Mouse (Mus musculus) limb, embryonic 11.5 days (tissue): ENCODE results near the gene Ralgds. TPM values are rescaled to one million over a fixed set of nuclear protein-coding genes. Genes with fewer than 3 reads are reported as not detected.

Experiments
- ATAC-seq: fragments of 200-750 bp; cut with Nextera tagmentation; 2 replicates; pipeline ENCODE4 v1.8.0; 2017; ENCODE audit warnings: low read depth; ENCODE audit not compliant: insufficient number of reproducible peaks, low FRiP score, low TSS enrichment
- DNase-seq: peaks from one replicate; pipeline ENCODE4 v3.0.0-alpha.2; 2015; ENCODE audit warnings: low spot score
- H3K27ac ChIP-seq: fragments of 300-500 bp; sonication (generic); replicated peaks from 2 replicates; pipeline ENCODE4 v1.5.1; 2014; ENCODE audit warnings: low read depth, mild to moderate bottlenecking, low read length
- H3K27me3 ChIP-seq: fragments of 300-500 bp; sonication (generic); 2 replicates; pipeline ENCODE4 v1.6.1; 2014; ENCODE audit warnings: mild to moderate bottlenecking, low read length, mixed read lengths; ENCODE audit not compliant: control insufficient read depth, insufficient read depth
- H3K36me3 ChIP-seq: fragments of 300-500 bp; sonication (generic); 2 replicates; pipeline ENCODE4 v1.6.1; 2014; ENCODE audit warnings: mild to moderate bottlenecking, low read length, moderate library complexity, mixed read lengths; ENCODE audit not compliant: control insufficient read depth, insufficient read depth
- H3K4me1 ChIP-seq: fragments of 300-500 bp; sonication (generic); 2 replicates; pipeline ENCODE4 v1.6.1; 2014; ENCODE audit warnings: low read length, mixed read lengths; ENCODE audit not compliant: control insufficient read depth, insufficient read depth
- H3K4me2 ChIP-seq: fragments of 300-500 bp; sonication (generic); 2 replicates; pipeline ENCODE4 v1.6.1; 2014; ENCODE audit warnings: low read depth, mild to moderate bottlenecking, moderate library complexity; ENCODE audit not compliant: severe bottlenecking
- H3K4me3 ChIP-seq: fragments of 300-500 bp; sonication (generic); 2 replicates; pipeline ENCODE4 v1.5.1; 2014; ENCODE audit warnings: low read depth, low read length
- H3K9ac ChIP-seq: fragments of 300-500 bp; sonication (generic); 2 replicates; pipeline ENCODE4 v1.6.1; 2014; ENCODE audit warnings: mild to moderate bottlenecking, low read length
- H3K9me3 ChIP-seq: fragments of 300-500 bp; sonication (generic); 2 replicates; pipeline ENCODE4 v1.6.1; 2016; ENCODE audit warnings: low read length; ENCODE audit not compliant: control insufficient read depth
- WGBS: fragments of 180-500 bp; shearing (Covaris S2); extraction: QIAGEN DNeasy Blood & Tissue Kit; methylation state at CpG from one replicate; pipeline ENCODE4 v1.1.7; 2014; 5-methylcytosine and 5-hydroxymethylcytosine counted together
- polyA plus RNA-seq: library from polyadenylated mRNA; unstranded; fragments of >200 nt; fragmentation: Nextera tagmentation; extraction: Ambion mirVana; gene quantifications from 2 replicates; pipeline ENCODE4 v1.2.1, GENCODE M21; 2014

The Ralgds gene
- polyA plus RNA-seq: 37.3 and 43.1 TPM in 2 replicates

GRCm38 (mm10) chr2:28512798-28513401 is at the start of gene Ralgds:
Gene Ralgds (plus strand): TSS chr2:28513125.
- H3K27me3 ChIP-seq: no peaks in the 10 kb centered on the region
- ATAC-seq (peak; percentile 61), DNase-seq (peak; percentile 83)
- H3K9ac ChIP-seq: peak within 1 kb of the TSS; percentile 90
- 0 out of 2 replicates have a peak within 1 kb of the TSS, but pooled peaks have one; percentile 24 for H3K27ac ChIP-seq
- H3K4me3 ChIP-seq: peak within 1 kb of the TSS; percentile 68
- peaks cover 3% of the 10 kb centered on the region; the same call in 1 of the 2 replicates for H3K4me1 ChIP-seq
- no peaks in the 10 kb centered on the region for H3K36me3 ChIP-seq
- WGBS: 1% methylated on average over 51 of the region's 71 CpGs
- peak within 1 kb of the TSS; percentile 92 for H3K4me2 ChIP-seq
- H3K9me3 ChIP-seq: no peaks in the 10 kb centered on the region

- DNase-seq (peak; percentile 82), ATAC-seq (no peak)
- H3K4me1 ChIP-seq: peaks cover 2% of the 10 kb centered on the region
- WGBS: 43% methylated on average over 3 of the region's 3 CpGs
- H3K27me3 ChIP-seq: no peaks in the 10 kb centered on the region
- H3K4me3 ChIP-seq: no peak overlapping the region
- H3K9ac ChIP-seq: no peak overlapping the region
- H3K4me2 ChIP-seq: no peak overlapping the region
- no peaks in the 10 kb centered on the region for H3K9me3 ChIP-seq
- no peaks in the 10 kb centered on the region; the same call in 1 of the 2 replicates for H3K36me3 ChIP-seq
- H3K27ac ChIP-seq: no peak overlapping the region
These were observed 49.0 kb upstream of the Ralgds start for GRCm38 (mm10) chr2:28463919-28464318.

GRCm38 (mm10) chr2:28464919-28465318 is 48.0 kb upstream of the Ralgds start:
- Histone ChIP-seq H3K27ac (no peak overlapping the region), H3K9me3 (no peaks in the 10 kb centered on the region), H3K9ac (no peak overlapping the region), H3K4me1 (peaks cover 2% of the 10 kb centered on the region), H3K4me3 (no peak overlapping the region), H3K27me3 (no peaks in the 10 kb centered on the region), H3K4me2 (no peak overlapping the region), H3K36me3 (peaks cover 8% of the 10 kb centered on the region)
- ATAC-seq (no peak), DNase-seq (no peak)
- 85% methylated on average over 9 of the region's 9 CpGs for WGBS

GRCm38 (mm10) chr2:28465836-28466518 is 46.9 kb upstream of the Ralgds start, which contains the start of gene 1700007K13Rik:
Gene 1700007K13Rik (minus strand): TSS chr2:28466332.
- H3K9ac ChIP-seq: peak within 1 kb of the TSS; percentile 13; the same call in 1 of the 2 replicates
- DNase-seq: peak; percentile 82

GRCm38 (mm10) chr2:28467860-28468485 is 45.0 kb upstream of the Ralgds start, which contains the start of gene Mrps2:
Gene Mrps2 (plus strand): TSS chr2:28468066.
- H3K4me3 ChIP-seq: peak within 1 kb of the TSS; percentile 61
- peak; percentile 78; the same call in 1 of the 2 replicates for ATAC-seq
- H3K4me1 ChIP-seq: peaks cover 2% of the 10 kb centered on the region
- H3K36me3 ChIP-seq: peaks cover 12% of the 10 kb centered on the region
- WGBS: under 1% methylated on average over 52 of the region's 52 CpGs
- H3K27me3 ChIP-seq: no peaks in the 10 kb centered on the region
- peak; percentile 92 for DNase-seq
- H3K27ac ChIP-seq: no peak within 1 kb of the TSS
- H3K9ac ChIP-seq: peak within 1 kb of the TSS; percentile 73
- no peaks in the 10 kb centered on the region for H3K9me3 ChIP-seq
- peak within 1 kb of the TSS; percentile 76 for H3K4me2 ChIP-seq

More at GRCm38 (mm10) chr2:28465836-28466518, 46.9 kb upstream of the Ralgds start, which contains the start of gene 1700007K13Rik:
- ATAC-seq: peak; percentile 45; the same call in 1 of the 2 replicates
- Histone ChIP-seq H3K4me3 (peak within 1 kb of the TSS; percentile 27), H3K36me3 (peaks cover 12% of the 10 kb centered on the region), H3K4me1 (peaks cover 2% of the 10 kb centered on the region), H3K27ac (no peak within 1 kb of the TSS), H3K27me3 (no peaks in the 10 kb centered on the region), H3K9me3 (no peaks in the 10 kb centered on the region), H3K4me2 (peak within 1 kb of the TSS; percentile 62)
- WGBS: 3% methylated on average over 25 of the region's 25 CpGs

- no peaks in the 10 kb centered on the region for H3K27me3 ChIP-seq
- no peak overlapping the region for H3K27ac ChIP-seq
- H3K9me3 ChIP-seq: no peaks in the 10 kb centered on the region
- peak overlapping the region; percentile 76 for H3K4me2 ChIP-seq
- ATAC-seq (no peak), DNase-seq (no peak)
- peak overlapping the region; percentile 73 for H3K9ac ChIP-seq
- 57% methylated on average over 18 of the region's 18 CpGs for WGBS
- H3K36me3 ChIP-seq: peaks cover 12% of the 10 kb centered on the region
- H3K4me3 ChIP-seq: peak overlapping the region; percentile 61
- H3K4me1 ChIP-seq: peaks cover 2% of the 10 kb centered on the region
These were observed 44.3 kb upstream of the Ralgds start for GRCm38 (mm10) chr2:28468486-28469225.

- no peak overlapping the region for H3K4me3 ChIP-seq
- H3K27ac ChIP-seq: no peak overlapping the region
- H3K4me1 ChIP-seq: peaks cover 2% of the 10 kb centered on the region
- H3K4me2 ChIP-seq: no peak overlapping the region
- WGBS: 97% methylated on average over 14 of the region's 14 CpGs
- DNase-seq (no peak), ATAC-seq (no peak)
- no peak overlapping the region for H3K9ac ChIP-seq
- no peaks in the 10 kb centered on the region for H3K27me3 ChIP-seq
- no peaks in the 10 kb centered on the region for H3K9me3 ChIP-seq
- peaks cover 12% of the 10 kb centered on the region for H3K36me3 ChIP-seq
These were observed 43.5 kb upstream of the Ralgds start for GRCm38 (mm10) chr2:28469461-28469860.

GRCm38 (mm10) chr2:28470591-28470990 is 42.3 kb upstream of the Ralgds start:
- WGBS: 89% methylated on average over 2 of the region's 2 CpGs
- Histone ChIP-seq H3K4me2 (no peak overlapping the region), H3K36me3 (peaks cover 12% of the 10 kb centered on the region), H3K9ac (no peak overlapping the region), H3K27me3 (no peaks in the 10 kb centered on the region), H3K27ac (no peak overlapping the region), H3K9me3 (no peaks in the 10 kb centered on the region), H3K4me3 (no peak overlapping the region), H3K4me1 (peaks cover 2% of the 10 kb centered on the region)
- DNase-seq: no peak
- ATAC-seq: no peak
